Mouse (Mus musculus): ENCODE data around the gene 1500009C09Rik.

GRCm38 (mm10) chr15:82293271-82293711 is 41.1 kb downstream of the 1500009C09Rik start:
- TF ChIP-seq CHD2 (IDR thresholded peaks at IDR 0.05; ENCODE audit: low read depth, low read length): no peak
- TF ChIP-seq ZNF384 (IDR thresholded peaks at IDR 0.05; ENCODE audit: low read depth, low read length): no peak
- TF ChIP-seq ZC3H11A (IDR thresholded peaks at IDR 0.05; ENCODE audit: borderline replicate concordance, low read depth, low read length): no peak
- no peak for TF ChIP-seq HCFC1 (IDR thresholded peaks at IDR 0.05; ENCODE audit: borderline replicate concordance, insufficient read depth, low read length)
- TF ChIP-seq MAFK (IDR thresholded peaks at IDR 0.05; ENCODE audit: insufficient read depth, low read depth, low read length): no peak

Data from ES-E14 (cell line).